Comparison of ENCODE assay signal across 8 mouse cellular contexts in genomic region chr2:75636261-75637054, GRCm38 (mm10). TPM values are rescaled to one million over a fixed set of nuclear protein-coding genes. Genes with fewer than 3 reads are reported as not detected.
DNase-seq lines count a peak whose midpoint lies in the region; ATAC-seq and TF ChIP-seq lines count a peak whose summit lies in the region.

No protein-coding gene starts in this region.

- H3K4me2 ChIP-seq in heart, postnatal 0 days (ENCODE audit: low read depth, low read length) = no peak overlapping the region
- H3K4me2 ChIP-seq in heart, embryonic 12.5 days = no peak overlapping the region
- no peak overlapping the region for H3K4me2 ChIP-seq in hindbrain, postnatal 0 days (ENCODE audit: low read depth, low read length)

- no peak for DNase-seq in heart, postnatal 0 days (ENCODE audit: low spot score)
- peak; percentile 77 for DNase-seq in kidney, postnatal 14 days
- no peak for DNase-seq in gastrocnemius, postnatal 14 days
- DNase-seq in hindbrain, postnatal 0 days (ENCODE audit: low spot score) = no peak
- DNase-seq in frontal cortex, postnatal 14 days (ENCODE audit: low spot score in 2 of 2) = no peak

- no peaks in the 10 kb centered on the region for H3K9me3 ChIP-seq in heart, postnatal 0 days (replicated peaks; ENCODE audit: control insufficient read depth, low read length)
- no peaks in the 10 kb centered on the region for H3K9me3 ChIP-seq in heart, embryonic 12.5 days (replicated peaks)
- no peaks in the 10 kb centered on the region for H3K9me3 ChIP-seq in hindbrain, postnatal 0 days (ENCODE audit: low read length)

- no peak overlapping the region for H3K9ac ChIP-seq in heart, postnatal 0 days (replicated peaks; ENCODE audit: low read depth, low read length)
- no peak overlapping the region for H3K9ac ChIP-seq in heart, embryonic 12.5 days
- H3K9ac ChIP-seq in hindbrain, postnatal 0 days (replicated peaks; ENCODE audit: low read length) = no peak overlapping the region

- H3K36me3 ChIP-seq in heart, postnatal 0 days (replicated peaks; ENCODE audit: control insufficient read depth, insufficient read depth, low read length) = no peaks in the 10 kb centered on the region
- no peaks in the 10 kb centered on the region for H3K36me3 ChIP-seq in heart, embryonic 12.5 days
- H3K36me3 ChIP-seq in hindbrain, postnatal 0 days (ENCODE audit: insufficient read depth, low read length) = no peaks in the 10 kb centered on the region

- TF ChIP-seq CTCF in heart, postnatal 0 days (IDR thresholded peaks at IDR 0.05; ENCODE audit: low read depth) = peak; percentile 48
- TF ChIP-seq CTCF in hindbrain, postnatal 0 days (IDR thresholded peaks at IDR 0.05; ENCODE audit: low read depth) = no peak; the same call in 1 of the 2 replicates

- 57% methylated on average over 6 of the region's 6 CpGs for WGBS in heart, postnatal 0 days
- 63% methylated on average over 6 of the region's 6 CpGs for WGBS in heart, embryonic 12.5 days
- 65% methylated on average over 6 of the region's 6 CpGs for WGBS in hindbrain, postnatal 0 days

- no peaks in the 10 kb centered on the region for H3K27me3 ChIP-seq in heart, postnatal 0 days (ENCODE audit: control insufficient read depth, insufficient read depth, low read length)
- H3K27me3 ChIP-seq in heart, embryonic 12.5 days (replicated peaks) = no peaks in the 10 kb centered on the region
- H3K27me3 ChIP-seq in hindbrain, postnatal 0 days (ENCODE audit: insufficient read depth, low read length) = no peaks in the 10 kb centered on the region

- no peak for TF ChIP-seq EP300 in heart, postnatal 0 days (IDR thresholded peaks at IDR 0.05; ENCODE audit: low read depth)

- no peak overlapping the region for H3K27ac ChIP-seq in heart, postnatal 0 days (ENCODE audit: low read depth)
- no peak overlapping the region for H3K27ac ChIP-seq in heart, embryonic 12.5 days (ENCODE audit: poor library complexity, severe bottlenecking)
- H3K27ac ChIP-seq in hindbrain, postnatal 0 days = no peak overlapping the region

- intact Hi-C loops in gastrocnemius, postnatal 14 days (cut with DNase I; ENCODE audit: low total_unique reads) = no loop called here

- ATAC-seq in heart, postnatal 0 days (ENCODE audit: insufficient read depth, low read depth) = no peak
- no peak for ATAC-seq in heart, embryonic 12.5 days (ENCODE audit: insufficient number of reproducible peaks, low FRiP score)
- ATAC-seq in activated CD4-positive, CD25-positive, alpha-beta regulatory T cell, adult 4 months = peak; percentile 85
- peak; percentile 90; the same call in 1 of the 2 replicates for ATAC-seq in neutrophil, adult 5-6 weeks (ENCODE audit: extremely low read depth, insufficient number of reproducible peaks, low FRiP score, poor library complexity, severe bottlenecking)
- no peak for ATAC-seq in hindbrain, postnatal 0 days

- H3K4me1 ChIP-seq in heart, postnatal 0 days (ENCODE audit: control insufficient read depth, insufficient read depth) = peaks cover 8% of the 10 kb centered on the region; the same call in 1 of the 2 replicates
- peaks cover 11% of the 10 kb centered on the region for H3K4me1 ChIP-seq in heart, embryonic 12.5 days (replicated peaks)
- H3K4me1 ChIP-seq in hindbrain, postnatal 0 days (ENCODE audit: insufficient read depth, low read length) = no peaks in the 10 kb centered on the region

- no peak overlapping the region for H3K4me3 ChIP-seq in heart, postnatal 0 days (ENCODE audit: low read depth, low read length)
- H3K4me3 ChIP-seq in heart, embryonic 12.5 days = no peak overlapping the region
- H3K4me3 ChIP-seq in hindbrain, postnatal 0 days (ENCODE audit: low read length) = no peak overlapping the region

RNA-seq across cellular contexts. Expression of gene Hnrnpa3, which starts 22.6 kb away (rescaled TPM):
- total RNA-seq in heart, postnatal 0 days (2014; rRNA removed; ENCODE audit: low replicate concordance) = 26.0 and 33.9 TPM in 2 replicates
- 93.6 and 102 TPM in 2 replicates for polyA plus RNA-seq in heart, postnatal 0 days (2015; fragmentation: Nextera tagmentation; extraction: Ambion mirVana)
- polyA plus RNA-seq in heart, embryonic 12.5 days (2016; fragmentation: Nextera tagmentation; extraction: Ambion mirVana) = 221 and 233 TPM in 2 replicates
- polyA plus RNA-seq in activated CD4-positive, CD25-positive, alpha-beta regulatory T cell, adult 4 months (2017; shearing (Covaris generic)) = 100 to 1,000 TPM; 133 to 270 TPM
- total RNA-seq in neutrophil, adult 5-6 weeks (2017) = 190 and 208 TPM in 2 replicates
- total RNA-seq in gastrocnemius, postnatal 14 days (2021) = 100 to 1,000 TPM; 144 to 187 TPM
- total RNA-seq in hindbrain, postnatal 0 days (2014; rRNA removed) = 64.9 and 67.8 TPM in 2 replicates
- polyA plus RNA-seq in hindbrain, postnatal 0 days (2015; fragmentation: Nextera tagmentation; extraction: Ambion mirVana) = 131 and 137 TPM in 2 replicates

Comparison
In these comparisons a context has a peak if more than half of its experiments do, and no peak if none do; other contexts are left out.
1. ATAC-seq: peak in activated CD4-positive, CD25-positive, alpha-beta regulatory T cell, adult 4 months (single experiment) and neutrophil, adult 5-6 weeks (single experiment); none in heart, postnatal 0 days (single experiment), heart, embryonic 12.5 days (single experiment) and hindbrain, postnatal 0 days (single experiment).